In genomic region chr13:101693967-101694495, GRCm38 (mm10) we compare ENCODE assay signal across 8 mouse cellular contexts.
DNase-seq lines count a peak whose midpoint lies in the region; ATAC-seq and TF ChIP-seq lines count a peak whose summit lies in the region.

No protein-coding gene starts in this region.

- ATAC-seq in heart, embryonic 16.5 days (replicated peaks; ENCODE audit: extremely low read depth, insufficient read depth, low FRiP score): peak; percentile 72
- ATAC-seq in liver, embryonic 14.5 days (ENCODE audit: insufficient read depth): peak; percentile 89
- ATAC-seq in neural tube, embryonic 12.5 days (ENCODE audit: low FRiP score, low read depth): peak; percentile 54; the same call in 1 of the 2 replicates
- peak; percentile 66 for ATAC-seq in stomach, postnatal 0 days (ENCODE audit: low FRiP score, low TSS enrichment)

- no peaks in the 10 kb centered on the region for H3K9me3 ChIP-seq in erythroblast, embryonic 14.5 days (ENCODE audit: control insufficient read depth, low read length)
- H3K9me3 ChIP-seq in heart, embryonic 16.5 days (replicated peaks; ENCODE audit: control insufficient read depth, low read length): no peaks in the 10 kb centered on the region
- H3K9me3 ChIP-seq in liver, embryonic 14.5 days (ENCODE audit: control insufficient read depth, low read length): no peaks in the 10 kb centered on the region
- no peaks in the 10 kb centered on the region for H3K9me3 ChIP-seq in neural tube, embryonic 12.5 days
- no peaks in the 10 kb centered on the region for H3K9me3 ChIP-seq in stomach, postnatal 0 days (ENCODE audit: control insufficient read depth, low read length)

- peak; percentile 82 for DNase-seq in A20 (ENCODE audit: low read depth, low spot score)
- peak; percentile 94 for DNase-seq in brain, adult 2 months (ENCODE audit: low read depth, low spot score)
- DNase-seq in kidney, postnatal 25 days: peak; percentile 65 to 79
- DNase-seq in liver, embryonic 14.5 days (ENCODE audit: low read depth in 3 of 3, low spot score in 3 of 3): peak; percentile 80 to 88 (median 82)
- DNase-seq in stomach, postnatal 0 days (ENCODE audit: low spot score): peak; percentile 75

- peak; percentile 83 for TF ChIP-seq CTCF in liver, embryonic 14.5 days (IDR thresholded peaks at IDR 0.05; ENCODE audit: low read depth)
- TF ChIP-seq CTCF in stomach, postnatal 0 days (IDR thresholded peaks at IDR 0.05; ENCODE audit: low read depth): peak; percentile 61

- H3K36me3 ChIP-seq in erythroblast, embryonic 14.5 days (ENCODE audit: control insufficient read depth): peaks cover 30% of the 10 kb centered on the region
- peaks cover 4% of the 10 kb centered on the region; the same call in 1 of the 2 replicates for H3K36me3 ChIP-seq in heart, embryonic 16.5 days (ENCODE audit: control insufficient read depth, insufficient read depth)
- H3K36me3 ChIP-seq in liver, embryonic 14.5 days (replicated peaks; ENCODE audit: control insufficient read depth, insufficient read depth, low read depth): peaks cover 10% of the 10 kb centered on the region
- peaks cover 2% of the 10 kb centered on the region; the same call in 1 of the 2 replicates for H3K36me3 ChIP-seq in neural tube, embryonic 12.5 days
- H3K36me3 ChIP-seq in stomach, postnatal 0 days (ENCODE audit: control insufficient read depth, insufficient read depth, low read length): peaks cover 4% of the 10 kb centered on the region

- H3K4me3 ChIP-seq in erythroblast, embryonic 14.5 days (replicated peaks): peak overlapping the region; percentile 83
- peak overlapping the region; percentile 66 for H3K4me3 ChIP-seq in heart, embryonic 16.5 days (ENCODE audit: low read length)
- H3K4me3 ChIP-seq in liver, embryonic 14.5 days (ENCODE audit: insufficient read depth in 1 of 2, low read depth in 2 of 2, low read length in 2 of 2): peak overlapping the region; percentile 73 to 84
- H3K4me3 ChIP-seq in neural tube, embryonic 12.5 days: peak overlapping the region; percentile 54
- H3K4me3 ChIP-seq in stomach, postnatal 0 days (ENCODE audit: low read depth, low read length): peak overlapping the region; percentile 59

- peaks cover 58% of the 10 kb centered on the region for H3K4me1 ChIP-seq in erythroblast, embryonic 14.5 days (ENCODE audit: control insufficient read depth)
- peaks cover 44% of the 10 kb centered on the region for H3K4me1 ChIP-seq in heart, embryonic 16.5 days (ENCODE audit: control insufficient read depth, insufficient read depth, low read length)
- peaks cover 28 to 38% of the 10 kb centered on the region in 2 experiments for H3K4me1 ChIP-seq in liver, embryonic 14.5 days (replicated peaks; ENCODE audit: control insufficient read depth in 2 of 2, insufficient read depth in 2 of 2, low read length in 1 of 2)
- peaks cover 40% of the 10 kb centered on the region for H3K4me1 ChIP-seq in neural tube, embryonic 12.5 days
- 0 out of 2 replicates have a peak, but pooled peaks cover 5% of the 10 kb centered on the region for H3K4me1 ChIP-seq in stomach, postnatal 0 days (replicated peaks; ENCODE audit: control insufficient read depth, insufficient read depth)

- peak overlapping the region; percentile 64 for H3K4me2 ChIP-seq in heart, embryonic 16.5 days (ENCODE audit: low read depth, low read length)
- H3K4me2 ChIP-seq in liver, embryonic 14.5 days (ENCODE audit: low read depth): peak overlapping the region; percentile 92
- H3K4me2 ChIP-seq in neural tube, embryonic 12.5 days (replicated peaks): peak overlapping the region; percentile 73
- H3K4me2 ChIP-seq in stomach, postnatal 0 days (replicated peaks; ENCODE audit: low read depth): peak overlapping the region; percentile 86

- peak; percentile 64 for TF ChIP-seq EP300 in liver, embryonic 14.5 days (IDR thresholded peaks at IDR 0.05; ENCODE audit: low read depth)
- no peak for TF ChIP-seq EP300 in stomach, postnatal 0 days (optimal IDR thresholded peaks at IDR 0.05)

- H3K27ac ChIP-seq in heart, embryonic 16.5 days (ENCODE audit: low read length): peak overlapping the region; percentile 66
- peak overlapping the region; percentile 93 for H3K27ac ChIP-seq in liver, embryonic 14.5 days
- H3K27ac ChIP-seq in neural tube, embryonic 12.5 days: no peak overlapping the region
- peak overlapping the region; percentile 92 for H3K27ac ChIP-seq in stomach, postnatal 0 days (replicated peaks)

- WGBS in heart, embryonic 16.5 days: 2% methylated on average over 12 of the region's 12 CpGs
- WGBS in liver, embryonic 14.5 days (ENCODE audit: insufficient replicate concordance): under 1% methylated on average over 12 of the region's 12 CpGs
- under 1% methylated on average over 12 of the region's 12 CpGs for WGBS in neural tube, embryonic 12.5 days
- 1% methylated on average over 12 of the region's 12 CpGs for WGBS in stomach, postnatal 0 days

- H3K27me3 ChIP-seq in erythroblast, embryonic 14.5 days (ENCODE audit: control insufficient read depth): no peaks in the 10 kb centered on the region
- H3K27me3 ChIP-seq in heart, embryonic 16.5 days (ENCODE audit: control insufficient read depth, insufficient read depth, low read length): no peaks in the 10 kb centered on the region
- no peaks in the 10 kb centered on the region for H3K27me3 ChIP-seq in liver, embryonic 14.5 days (ENCODE audit: control insufficient read depth, insufficient read depth, low read length)
- H3K27me3 ChIP-seq in neural tube, embryonic 12.5 days (replicated peaks): no peaks in the 10 kb centered on the region
- no peaks in the 10 kb centered on the region for H3K27me3 ChIP-seq in stomach, postnatal 0 days (ENCODE audit: control insufficient read depth, insufficient read depth, low read length)

- H3K9ac ChIP-seq in heart, embryonic 16.5 days (ENCODE audit: low read length): peak overlapping the region; percentile 68
- peak overlapping the region; percentile 93 for H3K9ac ChIP-seq in liver, embryonic 14.5 days (replicated peaks)
- peak overlapping the region; percentile 74 for H3K9ac ChIP-seq in neural tube, embryonic 12.5 days
- H3K9ac ChIP-seq in stomach, postnatal 0 days (ENCODE audit: low read length): peak overlapping the region; percentile 76
